In genomic region chr5:146722226-146722625, GRCm38 (mm10) we compare ENCODE assay signal across 13 mouse cellular contexts.
DNase-seq lines count a peak whose midpoint lies in the region; ATAC-seq and TF ChIP-seq lines count a peak whose summit lies in the region.
"Had no signal": no experiment of that assay in that cellular context is flagged by ENCODE, and none has a peak within 500 bp of the region (broad histone marks: within the 10 kb centered on the region; RNA-seq: fewer than 3 reads in every experiment).

No protein-coding gene starts in this region.

- no peak for TF ChIP-seq CTCF in liver, postnatal 0 days (IDR thresholded peaks at IDR 0.05; ENCODE audit: low read depth)

- H3K27me3 ChIP-seq in hindbrain, embryonic 13.5 days = no peaks in the 10 kb centered on the region
- H3K27me3 ChIP-seq in hindbrain, embryonic 14.5 days (ENCODE audit: control insufficient read depth, insufficient read depth, low read length) = no peaks in the 10 kb centered on the region
- no peaks in the 10 kb centered on the region for H3K27me3 ChIP-seq in neural tube, embryonic 14.5 days (ENCODE audit: control insufficient read depth, insufficient read depth, low read length)
- no peaks in the 10 kb centered on the region for H3K27me3 ChIP-seq in neural tube, embryonic 15.5 days (replicated peaks)
- no peaks in the 10 kb centered on the region for H3K27me3 ChIP-seq in limb, embryonic 14.5 days (ENCODE audit: control insufficient read depth, insufficient read depth, low read length)
- H3K27me3 ChIP-seq in liver, postnatal 0 days (ENCODE audit: insufficient read depth, low read length) = no peaks in the 10 kb centered on the region
- H3K27me3 ChIP-seq: hindbrain, embryonic 12.5 days; limb, embryonic 13.5 days; midbrain, embryonic 12.5 days had no signal

- peak; percentile 84 for ATAC-seq in cerebellum, adult (ENCODE audit: insufficient number of reproducible peaks, low FRiP score, low TSS enrichment)
- ATAC-seq in hindbrain, embryonic 13.5 days (ENCODE audit: low FRiP score) = no peak
- no peak for ATAC-seq in hindbrain, embryonic 14.5 days (ENCODE audit: low FRiP score)
- ATAC-seq in neural tube, embryonic 14.5 days (ENCODE audit: low read depth) = no peak
- no peak for ATAC-seq in neural tube, embryonic 15.5 days (ENCODE audit: low FRiP score)
- ATAC-seq in limb, embryonic 14.5 days (ENCODE audit: low FRiP score, low read depth) = peak; percentile 60; the same call in 1 of the 2 replicates
- no peak for ATAC-seq in liver, postnatal 0 days

- H3K4me2 ChIP-seq in hindbrain, embryonic 13.5 days = no peak overlapping the region
- H3K4me2 ChIP-seq in hindbrain, embryonic 14.5 days (replicated peaks) = no peak overlapping the region
- H3K4me2 ChIP-seq in neural tube, embryonic 14.5 days (ENCODE audit: low read depth, low read length) = no peak overlapping the region
- no peak overlapping the region for H3K4me2 ChIP-seq in neural tube, embryonic 15.5 days
- H3K4me2 ChIP-seq in limb, embryonic 14.5 days (replicated peaks; ENCODE audit: low read depth, low read length, severe bottlenecking) = 0 out of 2 replicates have a peak overlapping the region, but pooled peaks have one; percentile 1
- no peak overlapping the region for H3K4me2 ChIP-seq in liver, postnatal 0 days (ENCODE audit: low read depth, low read length)
- H3K4me2 ChIP-seq: hindbrain, embryonic 12.5 days; limb, embryonic 13.5 days; midbrain, embryonic 12.5 days had no signal

- DNase-seq in cerebellum, postnatal 4 days (ENCODE audit: low spot score in 2 of 2) = no peak
- DNase-seq in hindbrain, embryonic 14.5 days (ENCODE audit: low spot score) = no peak
- no peak for DNase-seq in limb, embryonic 14.5 days (ENCODE audit: low spot score)
- no peak for DNase-seq in liver, postnatal 0 days
- DNase-seq: gastrocnemius, postnatal 14 days; kidney, postnatal 4 days had no signal

- peaks cover 15% of the 10 kb centered on the region; the same call in 1 of the 2 replicates for H3K4me1 ChIP-seq in hindbrain, embryonic 13.5 days (replicated peaks)
- H3K4me1 ChIP-seq in hindbrain, embryonic 14.5 days (replicated peaks; ENCODE audit: control insufficient read depth, insufficient read depth, low read length) = no peaks in the 10 kb centered on the region
- H3K4me1 ChIP-seq in neural tube, embryonic 14.5 days (ENCODE audit: control insufficient read depth, insufficient read depth, low read length) = 0 out of 2 replicates have a peak, but pooled peaks cover 4% of the 10 kb centered on the region
- H3K4me1 ChIP-seq in neural tube, embryonic 15.5 days = peaks cover 5% of the 10 kb centered on the region; the same call in 1 of the 2 replicates
- peaks cover 4% of the 10 kb centered on the region; the same call in 1 of the 2 replicates for H3K4me1 ChIP-seq in limb, embryonic 14.5 days (ENCODE audit: control insufficient read depth, insufficient read depth, low read length)
- H3K4me1 ChIP-seq in liver, postnatal 0 days (ENCODE audit: insufficient read depth) = no peaks in the 10 kb centered on the region

- TF ChIP-seq POLR2A in limb, embryonic 14.5 days (IDR thresholded peaks at IDR 0.05; ENCODE audit: borderline replicate concordance, extremely low read depth, insufficient read depth, insufficient read length) = no peak

- no peak overlapping the region for H3K9ac ChIP-seq in hindbrain, embryonic 13.5 days
- H3K9ac ChIP-seq in hindbrain, embryonic 14.5 days = no peak overlapping the region
- H3K9ac ChIP-seq in neural tube, embryonic 14.5 days (replicated peaks; ENCODE audit: low read depth, low read length) = no peak overlapping the region
- H3K9ac ChIP-seq in neural tube, embryonic 15.5 days (replicated peaks) = no peak overlapping the region
- H3K9ac ChIP-seq in limb, embryonic 14.5 days (ENCODE audit: low read depth, low read length, severe bottlenecking) = no peak overlapping the region
- no peak overlapping the region for H3K9ac ChIP-seq in liver, postnatal 0 days (replicated peaks)
- H3K9ac ChIP-seq: hindbrain, embryonic 12.5 days; limb, embryonic 13.5 days; midbrain, embryonic 12.5 days had no signal

- no peaks in the 10 kb centered on the region for H3K36me3 ChIP-seq in hindbrain, embryonic 13.5 days
- no peaks in the 10 kb centered on the region for H3K36me3 ChIP-seq in hindbrain, embryonic 14.5 days (replicated peaks; ENCODE audit: control insufficient read depth, insufficient read depth)
- H3K36me3 ChIP-seq in neural tube, embryonic 14.5 days (ENCODE audit: control insufficient read depth, insufficient read depth, low read length) = no peaks in the 10 kb centered on the region
- H3K36me3 ChIP-seq in neural tube, embryonic 15.5 days = no peaks in the 10 kb centered on the region
- no peaks in the 10 kb centered on the region for H3K36me3 ChIP-seq in limb, embryonic 14.5 days (ENCODE audit: control insufficient read depth, insufficient read depth, low read length)
- no peaks in the 10 kb centered on the region for H3K36me3 ChIP-seq in liver, postnatal 0 days (replicated peaks; ENCODE audit: insufficient read depth, low read length)
- H3K36me3 ChIP-seq: hindbrain, embryonic 12.5 days; limb, embryonic 13.5 days; midbrain, embryonic 12.5 days had no signal

- H3K4me3 ChIP-seq in hindbrain, embryonic 13.5 days = no peak overlapping the region
- H3K4me3 ChIP-seq in hindbrain, embryonic 14.5 days (replicated peaks; ENCODE audit: low read length) = no peak overlapping the region
- H3K4me3 ChIP-seq in neural tube, embryonic 14.5 days (ENCODE audit: low read depth, low read length) = no peak overlapping the region
- H3K4me3 ChIP-seq in neural tube, embryonic 15.5 days (replicated peaks) = no peak overlapping the region
- H3K4me3 ChIP-seq in limb, embryonic 14.5 days (replicated peaks; ENCODE audit: low read length) = no peak overlapping the region
- no peak overlapping the region for H3K4me3 ChIP-seq in liver, postnatal 0 days (ENCODE audit: low read depth, low read length)
- H3K4me3 ChIP-seq: hindbrain, embryonic 12.5 days; limb, embryonic 13.5 days; midbrain, embryonic 12.5 days had no signal

- TF ChIP-seq EP300 in liver, postnatal 0 days (IDR thresholded peaks at IDR 0.05; ENCODE audit: low read depth) = no peak

- 73% methylated on average over 14 of the region's 14 CpGs for WGBS in hindbrain, embryonic 13.5 days
- WGBS in hindbrain, embryonic 14.5 days = 69% methylated on average over 14 of the region's 14 CpGs
- 47% methylated on average over 14 of the region's 14 CpGs for WGBS in neural tube, embryonic 14.5 days
- WGBS in neural tube, embryonic 15.5 days = 47% methylated on average over 14 of the region's 14 CpGs
- 34% methylated on average over 14 of the region's 14 CpGs for WGBS in limb, embryonic 14.5 days
- 65% methylated on average over 14 of the region's 14 CpGs for WGBS in liver, postnatal 0 days (ENCODE audit: insufficient replicate concordance)

- no peaks in the 10 kb centered on the region for H3K9me3 ChIP-seq in hindbrain, embryonic 13.5 days
- H3K9me3 ChIP-seq in hindbrain, embryonic 14.5 days (ENCODE audit: control insufficient read depth, low read length) = no peaks in the 10 kb centered on the region
- no peaks in the 10 kb centered on the region for H3K9me3 ChIP-seq in neural tube, embryonic 14.5 days (ENCODE audit: control insufficient read depth, low read length)
- H3K9me3 ChIP-seq in neural tube, embryonic 15.5 days (replicated peaks) = no peaks in the 10 kb centered on the region
- no peaks in the 10 kb centered on the region; the same call in 1 of the 2 replicates for H3K9me3 ChIP-seq in limb, embryonic 14.5 days (ENCODE audit: control insufficient read depth, low read length)
- H3K9me3 ChIP-seq in liver, postnatal 0 days (ENCODE audit: low read length) = no peaks in the 10 kb centered on the region
- H3K9me3 ChIP-seq: hindbrain, embryonic 12.5 days had no signal

- H3K27ac ChIP-seq in hindbrain, embryonic 13.5 days = peak overlapping the region; percentile 23; the same call in 1 of the 2 replicates
- H3K27ac ChIP-seq in hindbrain, embryonic 14.5 days = no peak overlapping the region
- H3K27ac ChIP-seq in neural tube, embryonic 14.5 days (ENCODE audit: low read depth, low read length) = peak overlapping the region; percentile 18; the same call in 1 of the 2 replicates
- no peak overlapping the region for H3K27ac ChIP-seq in neural tube, embryonic 15.5 days (replicated peaks)
- H3K27ac ChIP-seq in limb, embryonic 14.5 days (replicated peaks; ENCODE audit: low read depth, low read length) = no peak overlapping the region
- H3K27ac ChIP-seq in liver, postnatal 0 days (ENCODE audit: low read depth) = no peak overlapping the region
- H3K27ac ChIP-seq: hindbrain, embryonic 12.5 days; limb, embryonic 13.5 days; midbrain, embryonic 12.5 days had no signal

Comparison
In these comparisons a context has a peak if more than half of its experiments do, and no peak if none do; other contexts are left out.
1. H3K27ac ChIP-seq: peak in hindbrain, embryonic 13.5 days (single experiment) and neural tube, embryonic 14.5 days (single experiment); none in hindbrain, embryonic 14.5 days (single experiment), neural tube, embryonic 15.5 days (single experiment), limb, embryonic 14.5 days (single experiment) and liver, postnatal 0 days (single experiment).
2. ATAC-seq: peak in cerebellum, adult (single experiment) and limb, embryonic 14.5 days (single experiment); none in hindbrain, embryonic 13.5 days (single experiment), hindbrain, embryonic 14.5 days (single experiment), neural tube, embryonic 14.5 days (single experiment), neural tube, embryonic 15.5 days (single experiment) and liver, postnatal 0 days (single experiment).